In genomic region chr7:98142648-98143047, GRCm38 (mm10) we compare ENCODE assay signal across 16 mouse cellular contexts. TPM values are rescaled to one million over a fixed set of nuclear protein-coding genes. Genes with fewer than 3 reads are reported as not detected.
"Had no signal": no experiment of that assay in that cellular context is flagged by ENCODE, and none has a peak within 500 bp of the region (broad histone marks: within the 10 kb centered on the region; RNA-seq: fewer than 3 reads in every experiment).

No protein-coding gene starts in this region.

- H3K27me3 ChIP-seq: intestine, embryonic 15.5 days; liver, embryonic 12.5 days; lung, embryonic 15.5 days had no signal

- H3K9ac ChIP-seq: intestine, embryonic 15.5 days; liver, embryonic 12.5 days; lung, embryonic 15.5 days; midbrain, embryonic 12.5 days had no signal

- H3K4me3 ChIP-seq: intestine, embryonic 15.5 days; left cerebral cortex, adult 2 months; limb, embryonic 10.5 days; liver, embryonic 12.5 days; lung, embryonic 15.5 days; megakaryocyte, embryonic 14.5 days; midbrain, embryonic 12.5 days had no signal

- ATAC-seq: intestine, embryonic 15.5 days; liver, embryonic 12.5 days had no signal

- DNase-seq: kidney, postnatal 14 days; lung, postnatal 14 days; retina, postnatal 1 day; right cerebral cortex, postnatal 4 days; spleen, adult 18-20 months; thymus, adult 18-20 months; thymus, postnatal 14 days had no signal

- H3K27ac ChIP-seq: intestine, embryonic 15.5 days; left cerebral cortex, adult 2 months; limb, embryonic 10.5 days; liver, embryonic 12.5 days; lung, embryonic 15.5 days; macrophage; midbrain, embryonic 12.5 days had no signal

- H3K9me3 ChIP-seq: intestine, embryonic 15.5 days; limb, embryonic 10.5 days; liver, embryonic 12.5 days; lung, embryonic 15.5 days; megakaryocyte, embryonic 14.5 days; midbrain, embryonic 12.5 days had no signal

- H3K4me2 ChIP-seq: intestine, embryonic 15.5 days; liver, embryonic 12.5 days; lung, embryonic 15.5 days; midbrain, embryonic 12.5 days had no signal

- H3K4me1 ChIP-seq: intestine, embryonic 15.5 days; lung, embryonic 15.5 days had no signal

- H3K36me3 ChIP-seq: intestine, embryonic 15.5 days; limb, embryonic 10.5 days; lung, embryonic 15.5 days; midbrain, embryonic 12.5 days had no signal

RNA-seq across cellular contexts. Expression of gene Omp, which starts 2.7 kb away (rescaled TPM):
- polyA plus RNA-seq: macrophage; midbrain, embryonic 12.5 days had no signal

RNA-seq across cellular contexts. Expression of gene B3gnt6, which starts 56.6 kb away (rescaled TPM):
- total RNA-seq: layer of hippocampus, postnatal 25 days had no signal
- polyA plus RNA-seq: limb, embryonic 10.5 days; liver, embryonic 12.5 days; macrophage; midbrain, embryonic 12.5 days had no signal
